Mouse (Mus musculus) kidney, adult 2 months (tissue): Measurements from ENCODE around the gene Car11. TPM values are rescaled to one million over a fixed set of nuclear protein-coding genes. Genes with fewer than 3 reads are reported as not detected.

Source experiments
- DNase-seq: peaks from one replicate; pipeline ENCODE4 v3.0.0; 2021
- H3K27ac ChIP-seq: fragments of 200-500 bp; 2 replicates; pipeline ENCODE4 v1.5.1; 2012; ENCODE audit warnings: low read depth, low read length, control low read depth, inconsistent platforms; ENCODE audit not compliant: insufficient read depth
- H3K27me3 ChIP-seq: fragments of 200-500 bp; replicated peaks from 2 replicates; pipeline ENCODE4 v1.6.1; 2012; ENCODE audit warnings: mild to moderate bottlenecking, moderate library complexity, low read length, inconsistent platforms; ENCODE audit not compliant: control insufficient read depth, insufficient read depth
- H3K36me3 ChIP-seq: fragments of 200-500 bp; 2 replicates; pipeline ENCODE4 v1.6.1; 2012; ENCODE audit warnings: mild to moderate bottlenecking, moderate library complexity, low read length, inconsistent platforms; ENCODE audit not compliant: control insufficient read depth, insufficient read depth
- H3K4me1 ChIP-seq: fragments of 200-500 bp; 2 replicates; pipeline ENCODE4 v1.6.1; 2011; ENCODE audit warnings: low read length; ENCODE audit not compliant: control insufficient read depth, insufficient read depth
- H3K4me3 ChIP-seq: fragments of 200-500 bp; 2 replicates; pipeline ENCODE4 v1.5.1; 2011; ENCODE audit warnings: mild to moderate bottlenecking, low read depth, low read length, control low read depth; ENCODE audit not compliant: insufficient read depth
- CTCF ChIP-seq: fragments of 200-500 bp; conservative IDR thresholded peaks from 2 replicates; pipeline ENCODE4 v1.5.1; 2011; ENCODE audit warnings: low read depth, mild to moderate bottlenecking, control low read depth, low read length, moderate library complexity, mixed read lengths; ENCODE audit not compliant: insufficient read depth, insufficient read length
- POLR2A ChIP-seq: fragments of 200-500 bp; IDR thresholded peaks from one replicate; pipeline ENCODE4 v1.6.1; 2011; ENCODE audit warnings: low read depth, low read length, control low read depth
- WGBS: fragments of 180-500 bp; shearing (Covaris S2); methylation state at CpG from one replicate; pipeline ENCODE4 v1.1.7; 2018; 5-methylcytosine and 5-hydroxymethylcytosine counted together
- polyA plus RNA-seq: library from polyadenylated mRNA; depleted of rRNA; stranded (reverse); fragments of >200 nt; gene quantifications from 2 replicates; pipeline ENCODE4 v1.2.3, GENCODE M21; 2012; rRNA removed

The Car11 gene
- polyA plus RNA-seq, 1 experiment: 8.1 TPM

- no peak for DNase-seq
- no peak for TF ChIP-seq CTCF
- TF ChIP-seq POLR2A: no peak
- Histone ChIP-seq H3K27me3 (no peaks in the 10 kb centered on the region), H3K27ac (peak overlapping the region; percentile 33; the same call in 1 of the 2 replicates), H3K4me1 (peaks cover 3% of the 10 kb centered on the region; the same call in 1 of the 2 replicates), H3K36me3 (no peaks in the 10 kb centered on the region), H3K4me3 (no peak overlapping the region)
- WGBS: 77% methylated on average over 5 of the region's 5 CpGs
These were observed 47.8 kb downstream of the Car11 start for GRCm38 (mm10) chr7:45747450-45747849.

GRCm38 (mm10) chr7:45748110-45748509 lies 48.5 kb downstream of the Car11 start:
- Histone ChIP-seq H3K4me1 (peaks cover 3% of the 10 kb centered on the region; the same call in 1 of the 2 replicates), H3K4me3 (no peak overlapping the region), H3K27ac (peak overlapping the region; percentile 33), H3K36me3 (no peaks in the 10 kb centered on the region), H3K27me3 (no peaks in the 10 kb centered on the region)
- WGBS: 57% methylated on average over 7 of the region's 7 CpGs
- TF ChIP-seq CTCF (no peak), POLR2A (no peak)
- peak; percentile 53 for DNase-seq

- H3K27me3 ChIP-seq: no peaks in the 10 kb centered on the region
- H3K27ac ChIP-seq: no peak overlapping the region
- H3K4me3 ChIP-seq: no peak overlapping the region
- H3K36me3 ChIP-seq: no peaks in the 10 kb centered on the region
- H3K4me1 ChIP-seq: peaks cover 3% of the 10 kb centered on the region; the same call in 1 of the 2 replicates
- DNase-seq: no peak
- no peak for TF ChIP-seq CTCF
- no peak for TF ChIP-seq POLR2A
- 39% methylated on average over 10 of the region's 10 CpGs for WGBS
These were observed 49.8 kb downstream of the Car11 start for GRCm38 (mm10) chr7:45749401-45749800.

GRCm38 (mm10) chr7:45750162-45750561 lies 50.5 kb downstream of the Car11 start:
- Histone ChIP-seq H3K36me3 (no peaks in the 10 kb centered on the region), H3K4me3 (no peak overlapping the region), H3K27ac (no peak overlapping the region), H3K4me1 (peaks cover 3% of the 10 kb centered on the region; the same call in 1 of the 2 replicates), H3K27me3 (no peaks in the 10 kb centered on the region)
- TF ChIP-seq CTCF (no peak), POLR2A (no peak)
- DNase-seq: peak; percentile 52
- WGBS: 33% methylated on average over 9 of the region's 9 CpGs

Other genes with a start within 250 kb of the Car11 start
- 6,932 and 8,155 TPM in 2 replicates for gene Ftl1, start 240.0 kb upstream of the Car11 start, polyA plus RNA-seq
- 104 and 112 TPM in 2 replicates for gene Bax, start 232.9 kb upstream of the Car11 start, polyA plus RNA-seq
- 0.20 and 0.46 TPM in 2 replicates for gene Tulp2, start 218.0 kb upstream of the Car11 start, polyA plus RNA-seq
- gene Gm45808, start 213.0 kb upstream of the Car11 start, polyA plus RNA-seq: 1.1 and 1.2 TPM in 2 replicates
- 6.0 and 6.1 TPM in 2 replicates for gene Dhdh, start 211.0 kb upstream of the Car11 start, polyA plus RNA-seq
- 397 and 405 TPM in 2 replicates for gene Nucb1, start 189.4 kb upstream of the Car11 start, polyA plus RNA-seq
- 26.6 and 28.2 TPM in 2 replicates for gene Ppp1r15a, start 173.6 kb upstream of the Car11 start, polyA plus RNA-seq
- 4.6 and 5.9 TPM in 2 replicates for gene Plekha4, start 173.5 kb upstream of the Car11 start, polyA plus RNA-seq
- 43.9 and 48.3 TPM in 2 replicates for gene Hsd17b14, start 144.9 kb upstream of the Car11 start, polyA plus RNA-seq
- 185 and 188 TPM in 2 replicates for gene Bcat2, start 129.7 kb upstream of the Car11 start, polyA plus RNA-seq
- gene Fgf21, start 84.4 kb upstream of the Car11 start, polyA plus RNA-seq: not detected in 2 replicates
- gene Fut1, start 82.6 kb upstream of the Car11 start, polyA plus RNA-seq: 0.05 and 0.11 TPM in 2 replicates
- gene Izumo1, start 78.0 kb upstream of the Car11 start, polyA plus RNA-seq: 0.29 and 0.34 TPM in 2 replicates
- 19.9 and 20.4 TPM in 2 replicates for gene Rasip1, start 72.4 kb upstream of the Car11 start, polyA plus RNA-seq
- gene Mamstr, start 59.9 kb upstream of the Car11 start, polyA plus RNA-seq: 2.1 and 2.5 TPM in 2 replicates
- not detected in 2 replicates for gene Fut2, start 33.4 kb upstream of the Car11 start, polyA plus RNA-seq
- gene Ntn5, start 15.8 kb upstream of the Car11 start, polyA plus RNA-seq: 0.09 TPM in 1 of 2 replicates, not detected in the other
- gene Sec1, start 5.4 kb upstream of the Car11 start, polyA plus RNA-seq: 0.22 and 0.23 TPM in 2 replicates
- 106 and 116 TPM in 2 replicates for gene Dbp, start 5.2 kb downstream of the Car11 start, polyA plus RNA-seq
- 955 and 1,014 TPM in 2 replicates for gene Rpl18, start 15.6 kb downstream of the Car11 start, polyA plus RNA-seq
- gene Sphk2, start 18.2 kb downstream of the Car11 start, polyA plus RNA-seq: 57.2 and 68.3 TPM in 2 replicates
- gene Fam83e, start 21.4 kb downstream of the Car11 start, polyA plus RNA-seq: 0.19 and 0.35 TPM in 2 replicates
- 0.15 and 0.28 TPM in 2 replicates for gene Spaca4, start 26.0 kb downstream of the Car11 start, polyA plus RNA-seq
- 5.7 and 7.3 TPM in 2 replicates for gene Lmtk3, start 83.9 kb downstream of the Car11 start, polyA plus RNA-seq
- gene Sult2b1, start 84.8 kb downstream of the Car11 start, polyA plus RNA-seq: 4.2 and 6.1 TPM in 2 replicates
- gene Cyth2, start 114.7 kb downstream of the Car11 start, polyA plus RNA-seq: 43.3 and 44.7 TPM in 2 replicates
- 0.28 and 0.31 TPM in 2 replicates for gene Kcnj14, start 124.9 kb downstream of the Car11 start, polyA plus RNA-seq
- gene Grwd1, start 131.1 kb downstream of the Car11 start, polyA plus RNA-seq: 12.3 and 12.9 TPM in 2 replicates
- 331 and 358 TPM in 2 replicates for gene Kdelr1, start 172.9 kb downstream of the Car11 start, polyA plus RNA-seq
- gene Grin2d, start 178.5 kb downstream of the Car11 start, polyA plus RNA-seq: 0.45 and 0.50 TPM in 2 replicates
- gene Syngr4, start 196.9 kb downstream of the Car11 start, polyA plus RNA-seq: 0.19 and 0.50 TPM in 2 replicates
- gene Tmem143, start 197.1 kb downstream of the Car11 start, polyA plus RNA-seq: 123 and 143 TPM in 2 replicates
- 62.1 and 65.4 TPM in 2 replicates for gene Emp3, start 221.6 kb downstream of the Car11 start, polyA plus RNA-seq
- 8.6 and 8.9 TPM in 2 replicates for gene Ccdc114, start 224.2 kb downstream of the Car11 start, polyA plus RNA-seq